Mouse (Mus musculus): ENCODE measurements around the gene Tex26.

The Tex26 gene

DNA sequence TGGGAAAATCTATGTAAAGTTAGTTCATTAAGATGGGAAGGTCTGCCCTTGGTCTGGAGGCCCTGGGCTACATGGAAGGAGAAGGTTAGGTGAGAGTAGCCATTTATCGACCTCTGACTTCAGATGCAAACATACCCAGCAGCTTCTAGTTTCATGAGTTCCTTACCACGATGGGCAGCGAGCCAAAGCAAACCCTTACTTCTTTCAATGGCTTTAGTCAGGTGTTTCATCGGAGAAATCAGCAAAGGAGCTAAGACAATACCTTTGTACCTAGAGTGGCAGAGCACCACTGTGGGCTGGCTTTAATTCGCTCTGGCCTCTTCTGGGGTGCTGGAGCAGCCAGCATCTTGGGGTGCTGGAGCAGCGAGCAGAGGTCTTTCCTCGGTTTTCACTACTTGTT, 5.8 kb upstream of the Tex26 start:
- in situ Hi-C loops (cut with MboI, MseI) = no loop called here

DNA sequence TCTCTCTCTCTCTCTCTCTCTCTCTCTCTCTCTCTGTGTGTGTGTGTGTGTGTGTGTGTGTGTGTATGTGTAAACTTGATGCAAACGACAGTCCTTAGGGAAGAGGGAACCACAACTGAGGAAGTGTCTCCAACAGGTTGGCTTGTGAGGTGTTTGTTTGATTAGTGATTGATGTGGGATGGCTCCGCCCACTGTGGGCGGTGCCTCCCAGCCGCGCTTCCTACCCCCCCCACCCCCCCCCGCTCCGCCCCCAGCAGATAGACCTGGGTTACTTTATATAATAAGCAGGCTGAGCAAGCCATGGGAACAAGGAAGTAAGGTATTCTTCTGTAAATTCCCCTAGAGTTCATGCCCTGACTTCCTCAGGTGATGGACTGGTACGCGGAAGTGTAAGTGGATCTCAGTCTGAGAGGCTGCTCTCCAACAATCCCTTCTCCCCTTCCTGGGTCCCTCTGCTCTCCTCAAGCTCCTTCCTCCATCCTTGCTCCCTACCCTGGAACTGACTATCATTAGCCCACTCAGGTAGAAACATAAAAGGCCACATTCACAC, 5.2 kb upstream of the Tex26 start:
- in situ Hi-C loops (cut with MboI, MseI) = no loop called here

DNA sequence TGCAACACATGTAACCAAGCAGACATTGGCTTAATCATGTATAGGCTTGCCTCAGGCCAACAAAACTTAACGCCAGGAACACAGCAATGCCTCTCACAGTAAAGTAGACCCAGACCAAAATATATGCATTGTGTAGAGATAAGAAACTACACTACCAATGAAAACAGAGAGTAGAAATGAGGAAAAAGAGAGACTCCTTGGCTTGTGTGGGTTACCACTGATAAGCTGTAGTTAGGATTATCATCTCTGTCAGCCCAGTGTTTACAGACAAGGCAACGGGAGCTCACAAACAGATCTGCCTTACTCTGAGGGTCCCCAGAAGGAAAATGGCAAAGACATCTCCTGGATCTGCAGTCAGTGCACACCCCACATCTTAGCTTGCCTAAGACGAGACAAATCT, 2.9 kb upstream of the Tex26 start:
- in situ Hi-C loops (cut with MboI, MseI) = no loop called here

DNA sequence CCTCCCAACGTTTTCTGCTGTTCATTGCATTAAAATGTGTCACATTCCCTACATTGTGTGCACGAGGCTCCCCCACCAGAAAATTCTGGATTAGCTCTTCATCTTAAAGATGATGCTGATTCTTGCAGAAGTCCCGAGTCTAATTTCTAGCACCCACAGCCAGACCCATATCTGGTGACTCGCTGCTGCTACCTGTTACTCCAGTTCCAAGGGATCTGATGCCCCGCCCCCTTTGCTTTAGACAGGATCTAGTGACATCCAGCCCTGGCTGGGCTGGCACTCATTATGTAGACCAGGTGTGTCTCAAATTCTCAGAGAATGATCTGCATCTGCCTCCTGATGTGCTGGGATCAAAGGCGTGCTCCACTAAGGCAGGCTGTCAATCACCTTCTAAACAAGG, 2.3 kb upstream of the Tex26 start:
- in situ Hi-C loops (cut with MboI, MseI) = no loop called here

DNA sequence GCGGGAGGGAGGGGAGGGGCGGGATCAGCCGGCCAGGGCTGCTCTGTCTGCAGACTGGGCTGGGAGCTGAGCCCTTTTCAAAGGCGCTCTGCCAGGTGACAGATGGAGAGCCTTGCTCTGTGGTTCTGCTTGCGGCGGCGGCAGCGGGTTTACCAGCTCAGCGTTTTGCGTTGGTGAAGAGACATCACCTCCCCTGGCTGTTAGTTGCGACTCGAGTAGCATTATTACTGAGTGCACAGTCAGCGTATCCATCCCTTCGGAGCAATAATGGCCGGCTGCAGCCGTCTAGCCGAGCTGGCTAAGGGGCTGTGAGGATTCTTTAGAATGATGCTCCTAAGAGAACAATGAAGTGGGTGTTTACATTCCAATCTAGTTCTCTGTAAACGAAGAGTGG, 717 bp downstream of the Tex26 start:
- in situ Hi-C loops (cut with MboI, MseI) = loop anchor here (10.0 kb wide), 1 partner anchor 665 kb away; no protein-coding TSS in a partner anchor

DNA sequence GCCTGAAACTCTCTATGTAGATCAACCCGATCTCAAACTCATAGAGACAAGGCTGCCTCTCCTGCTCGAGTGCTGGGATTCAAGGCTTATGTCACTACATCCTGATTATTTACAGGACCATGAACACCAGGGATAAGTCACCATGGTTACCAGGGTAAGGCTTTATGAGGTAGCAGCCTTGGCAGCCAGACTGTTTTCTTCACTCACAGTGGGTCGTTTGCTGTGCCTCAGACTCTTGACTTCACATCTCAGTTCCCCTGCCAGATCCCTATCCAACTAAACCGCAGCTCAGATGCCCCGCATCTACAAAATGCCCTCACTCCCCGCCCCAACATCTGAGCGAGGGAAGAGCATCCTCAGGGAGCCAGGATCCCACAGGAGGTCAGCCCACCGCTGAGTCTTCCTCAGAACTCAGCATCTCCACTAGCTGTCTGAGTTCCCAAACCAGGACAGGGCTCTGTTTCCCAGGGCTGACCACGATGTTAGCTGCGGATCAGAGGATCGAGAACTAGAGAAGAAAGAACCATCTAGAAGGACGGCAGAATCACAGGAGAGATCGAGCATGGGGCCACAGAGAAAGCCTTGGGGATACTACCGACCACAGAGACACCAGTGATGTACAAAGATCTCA, 2.3 kb downstream of the Tex26 start:
- in situ Hi-C loops (cut with MboI, MseI) = loop anchor here (10.0 kb wide), 1 partner anchor 663 kb away; no protein-coding TSS in a partner anchor

DNA sequence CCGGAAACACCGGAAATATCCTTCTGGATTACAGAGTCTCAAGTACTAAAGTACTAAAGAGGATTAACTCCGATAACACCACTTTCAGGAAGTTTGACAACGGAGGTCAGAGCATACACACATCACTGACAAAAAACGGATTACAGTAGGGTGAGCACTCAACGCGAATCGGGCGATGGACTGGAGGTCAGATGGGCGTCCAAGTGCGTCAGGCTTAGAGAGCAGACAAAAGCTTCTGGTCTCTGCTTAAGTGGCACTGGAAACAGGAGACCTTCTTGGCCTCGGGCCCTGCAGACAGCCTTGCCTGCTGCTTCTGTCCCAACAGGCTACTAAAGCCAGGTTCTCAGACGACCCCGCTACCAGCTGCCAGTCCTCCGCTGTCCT, 2.8 kb downstream of the Tex26 start:
- in situ Hi-C loops (cut with MboI, MseI) = loop anchor here (10.0 kb wide), 1 partner anchor 663 kb away; no protein-coding TSS in a partner anchor

DNA sequence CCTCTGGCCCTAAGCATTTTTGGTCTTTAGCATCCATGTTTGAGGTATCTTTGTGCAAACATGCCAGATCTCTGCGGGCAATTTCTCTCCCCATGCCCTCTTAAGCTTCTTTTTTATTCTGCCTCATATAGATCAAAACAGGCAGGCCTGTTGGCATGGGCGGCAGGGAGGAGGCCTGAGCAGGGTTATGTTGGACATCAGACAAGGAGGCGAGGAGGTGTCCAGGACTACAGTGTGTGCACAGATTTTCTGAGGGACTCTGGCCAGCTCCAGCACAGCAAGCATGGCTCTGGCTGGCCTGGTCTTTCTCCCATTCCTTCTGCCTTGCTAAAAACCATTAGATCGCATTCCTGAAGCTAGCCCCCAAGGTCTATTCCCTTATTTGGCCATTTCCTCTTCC, 5.0 kb downstream of the Tex26 start:
- in situ Hi-C loops (cut with MboI, MseI) = loop anchor here (10.0 kb wide), 1 partner anchor 660 kb away; no protein-coding TSS in a partner anchor

DNA sequence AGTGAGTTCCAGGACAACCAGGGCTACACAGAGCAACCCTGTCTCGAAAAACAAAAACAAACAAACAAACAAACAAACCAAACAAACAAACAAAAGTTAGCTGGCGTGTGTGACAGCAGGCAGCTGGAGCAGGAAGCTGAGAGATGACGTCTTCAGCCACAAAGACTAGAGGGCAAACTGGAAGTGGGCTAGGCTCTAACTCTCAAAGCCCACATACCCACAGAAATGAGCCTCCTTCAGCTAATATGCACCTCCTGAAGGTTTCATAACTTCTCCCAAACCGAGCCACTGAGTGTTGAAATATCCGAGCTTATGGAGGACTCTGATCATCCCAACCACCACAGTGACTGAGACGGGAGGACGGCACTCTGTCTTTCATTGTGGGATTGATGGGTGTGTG, 7.0 kb downstream of the Tex26 start:
- in situ Hi-C loops (cut with MboI, MseI) = loop anchor here (10.0 kb wide), 1 partner anchor 658 kb away; no protein-coding TSS in a partner anchor

DNA sequence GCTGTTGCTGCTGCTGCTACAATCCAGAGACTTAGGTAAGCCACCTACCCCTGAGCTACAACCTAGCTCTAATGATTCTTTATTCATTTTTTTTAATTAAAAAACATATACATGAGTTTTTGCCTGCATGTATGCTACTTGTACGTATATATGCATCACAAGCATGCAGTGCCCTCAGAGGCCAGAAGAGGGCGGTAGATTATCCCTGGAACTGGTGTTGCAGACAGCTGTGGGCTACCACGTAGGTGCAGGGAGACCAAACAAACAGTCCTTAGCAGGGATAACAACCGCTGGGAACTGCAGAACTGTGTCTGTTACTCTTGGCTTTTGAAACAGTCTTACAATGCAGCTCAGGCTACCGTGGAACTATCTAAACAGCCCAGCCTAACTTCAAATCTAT, 8.3 kb downstream of the Tex26 start:
- in situ Hi-C loops (cut with MboI, MseI) = loop anchor here (10.0 kb wide), 1 partner anchor 657 kb away; no protein-coding TSS in a partner anchor

DNA sequence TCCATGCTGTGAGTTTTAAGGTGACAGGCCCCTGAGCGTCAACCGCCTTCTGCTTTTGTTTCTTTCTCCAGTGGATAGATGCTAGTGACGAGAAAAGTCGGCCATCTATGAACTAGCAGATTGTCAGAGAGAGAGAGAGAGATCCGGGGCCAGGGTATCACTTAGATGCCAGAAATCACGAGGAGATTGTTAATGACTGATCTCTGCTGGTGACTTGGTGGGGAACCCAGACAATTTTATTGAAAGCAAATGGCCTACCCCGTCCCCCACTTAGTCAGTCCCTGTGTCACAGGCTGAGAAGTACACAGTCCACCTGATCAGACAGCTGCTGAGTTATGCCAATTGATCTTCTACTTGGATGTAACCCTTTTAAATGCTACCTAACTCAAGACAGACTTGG, 9.9 kb downstream of the Tex26 start:
- in situ Hi-C loops (cut with MboI, MseI) = loop anchor here (10.0 kb wide), 1 partner anchor 655 kb away; no protein-coding TSS in a partner anchor

DNA sequence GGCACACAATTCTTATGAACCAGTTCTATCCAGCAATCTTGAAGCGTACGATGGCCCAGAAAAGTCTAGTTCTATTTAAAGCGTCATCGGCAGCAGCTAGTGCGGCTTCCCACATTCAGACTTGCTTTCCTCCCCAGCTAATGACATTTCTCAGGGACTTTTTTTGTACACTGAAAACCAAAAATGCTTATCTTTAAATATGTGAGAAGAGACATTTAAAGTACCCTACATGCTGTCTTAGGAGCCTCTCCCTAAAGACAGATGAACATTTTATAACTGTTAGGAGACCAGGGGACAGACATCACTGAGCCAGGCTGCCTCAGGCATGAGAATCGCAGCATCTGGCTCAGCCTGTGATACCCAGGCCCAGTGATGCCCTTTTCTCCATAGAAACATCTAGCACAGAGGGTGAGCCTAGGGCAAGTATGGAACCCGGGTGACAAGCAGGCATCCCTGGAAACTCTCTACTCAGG, 11.8 kb downstream of the Tex26 start:
- in situ Hi-C loops (cut with MboI, MseI) = no loop called here

DNA sequence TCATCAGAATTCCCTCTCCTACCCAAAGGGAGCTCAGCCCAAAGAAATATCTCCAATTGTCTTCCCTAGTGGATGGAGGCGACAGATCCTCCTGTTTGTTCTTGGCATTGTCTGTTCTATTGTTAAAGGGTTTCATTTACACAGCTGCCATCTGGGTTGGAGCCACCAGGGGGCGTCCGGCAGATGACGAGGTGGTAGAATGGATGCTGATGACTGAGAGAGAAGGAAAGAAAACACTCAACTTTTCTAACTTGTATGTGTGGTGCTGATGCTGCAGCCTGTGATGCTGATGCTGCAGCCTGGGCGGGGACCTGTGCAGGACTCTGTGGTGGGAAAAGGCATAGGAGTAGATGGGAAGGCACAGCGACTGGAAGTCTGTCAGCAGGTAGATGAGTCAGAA, 14.8 kb downstream of the Tex26 start:
- in situ Hi-C loops (cut with MboI, MseI) = no loop called here

DNA sequence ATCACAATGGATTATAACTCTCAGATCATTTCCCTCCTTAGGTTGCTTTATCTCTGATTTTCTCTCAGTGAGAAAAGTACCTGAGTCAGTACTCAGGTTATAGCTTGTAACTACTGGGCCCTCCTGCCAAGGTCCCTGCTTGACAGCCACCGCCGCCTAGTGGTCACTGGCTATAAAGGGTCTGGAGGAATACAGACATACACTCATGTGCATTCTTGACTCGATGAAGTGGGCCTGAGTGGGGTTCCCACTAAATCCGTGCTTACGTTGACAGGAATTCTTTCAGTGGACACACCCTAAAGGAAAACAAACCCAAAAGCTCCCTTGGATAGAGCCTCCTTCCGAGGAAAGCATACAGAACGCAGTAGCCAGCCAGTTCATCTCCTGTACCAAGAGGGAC, 17.1 kb downstream of the Tex26 start:
- in situ Hi-C loops (cut with MboI, MseI) = no loop called here

DNA sequence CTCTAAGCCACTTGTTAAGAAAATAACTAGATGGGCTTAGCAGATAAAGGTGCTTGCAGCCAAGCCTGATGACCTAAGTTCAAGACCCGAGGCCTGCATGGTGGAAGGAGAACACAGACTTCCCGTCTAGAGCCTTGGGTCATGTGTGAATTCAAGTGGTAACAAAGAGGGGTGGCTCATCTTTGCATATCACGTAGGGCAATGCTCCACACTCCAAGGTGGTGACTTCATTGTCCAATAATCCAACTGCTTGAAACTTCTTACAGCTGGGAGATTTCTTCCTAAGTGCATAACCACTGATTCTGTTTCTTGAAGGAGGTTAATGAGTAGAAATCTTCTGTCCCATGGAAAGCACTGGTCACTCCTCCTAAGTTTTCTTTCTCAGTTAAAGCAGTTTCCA, 22.6 kb downstream of the Tex26 start:
- in situ Hi-C loops (cut with MboI, MseI) = no loop called here

DNA sequence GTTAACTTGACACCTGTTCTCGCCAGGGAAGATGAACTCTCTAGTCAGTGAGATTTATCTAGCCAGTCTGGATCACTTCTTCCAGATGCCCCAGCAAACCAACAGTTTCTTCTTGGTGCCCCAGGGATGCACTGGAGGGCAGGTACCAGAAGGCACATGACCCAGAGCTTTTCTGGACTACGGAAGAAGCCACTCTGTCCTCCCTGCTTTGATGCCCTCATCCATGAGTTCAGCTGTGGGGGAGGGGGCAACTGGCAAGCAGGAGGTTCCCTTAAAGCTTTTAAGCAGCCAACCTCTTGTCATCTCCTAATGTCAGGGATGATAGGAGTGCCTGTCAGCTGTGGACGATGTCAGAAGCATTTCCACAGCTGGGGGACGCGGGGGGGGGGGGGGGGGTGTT, 25.8 kb downstream of the Tex26 start:
- in situ Hi-C loops (cut with MboI, MseI) = no loop called here

DNA sequence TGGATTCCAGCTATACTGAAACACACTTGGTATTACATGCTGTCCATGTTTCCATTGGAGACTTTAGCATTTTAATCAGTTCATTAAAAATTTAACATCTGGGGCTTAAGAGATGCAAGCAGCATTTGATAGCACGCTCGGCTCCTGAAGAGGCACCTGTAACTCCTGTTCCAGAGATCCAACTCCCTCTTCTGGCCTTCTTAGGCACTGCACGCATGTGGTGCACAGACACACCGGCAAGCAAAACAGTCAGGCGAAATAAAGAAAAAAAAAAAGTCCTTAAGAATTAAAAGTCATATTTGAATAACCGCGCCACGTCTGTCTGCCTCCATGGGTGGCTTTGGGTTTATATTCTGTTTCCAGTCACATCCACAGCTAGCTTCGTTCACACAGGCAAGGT, 34.7 kb downstream of the Tex26 start:
- in situ Hi-C loops (cut with MboI, MseI) = no loop called here

DNA sequence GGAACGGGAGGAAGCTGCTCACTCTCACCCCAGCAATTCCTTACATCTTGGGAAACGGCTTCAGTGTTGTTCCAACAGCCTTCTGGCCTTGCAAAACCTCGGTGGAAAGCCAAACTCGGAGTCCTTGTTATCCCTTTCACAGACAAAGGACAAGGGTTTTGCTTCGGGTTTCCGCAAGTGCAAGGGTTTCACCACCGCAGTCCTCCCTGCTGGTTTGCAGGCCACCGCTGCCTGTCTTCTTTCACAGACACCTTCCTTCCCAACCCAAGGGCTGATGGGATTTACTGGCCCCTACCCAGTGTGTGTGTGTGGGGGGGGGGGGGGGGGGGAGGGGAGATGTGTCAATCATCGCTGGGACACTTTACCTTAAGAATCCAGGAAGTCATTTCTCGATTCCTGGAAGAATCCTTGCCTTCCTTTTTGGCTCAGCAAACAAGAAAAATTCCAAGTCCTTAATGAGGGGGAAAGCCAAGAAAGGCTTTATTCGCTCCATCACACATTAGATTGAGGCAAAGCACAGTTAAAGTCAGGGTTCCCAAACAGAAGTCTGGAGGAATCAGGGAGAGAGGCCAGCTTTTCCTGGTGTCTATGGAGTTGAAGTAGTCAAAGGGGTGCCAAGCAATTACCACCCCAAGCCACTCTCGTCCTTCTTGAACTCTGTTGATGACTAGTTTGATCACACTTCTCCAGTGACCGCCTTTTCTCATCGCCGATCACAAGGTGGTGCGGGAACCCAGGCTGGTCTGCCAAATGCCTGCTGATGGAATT, 35.4 kb downstream of the Tex26 start:
- in situ Hi-C loops (cut with MboI, MseI) = no loop called here

DNA sequence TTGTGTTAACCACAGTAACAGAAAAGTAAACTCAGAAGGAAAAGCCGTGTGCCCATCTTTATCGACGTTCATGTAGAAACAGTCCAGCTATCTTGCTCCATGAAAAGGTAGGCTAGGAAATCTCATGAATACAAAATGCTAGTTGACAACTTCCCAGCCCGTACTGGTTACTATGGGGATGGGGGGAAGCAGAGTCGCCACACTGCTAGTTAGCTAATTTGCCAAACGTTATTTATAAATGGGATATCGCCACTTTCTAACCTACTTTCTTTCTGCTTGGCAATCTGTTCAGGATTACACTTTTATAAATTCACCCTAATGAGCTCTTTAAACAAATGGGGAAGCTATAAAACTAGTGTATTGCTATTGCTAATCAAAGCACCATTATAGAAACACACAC, 42.5 kb downstream of the Tex26 start:
- in situ Hi-C loops (cut with MboI, MseI) = no loop called here

DNA sequence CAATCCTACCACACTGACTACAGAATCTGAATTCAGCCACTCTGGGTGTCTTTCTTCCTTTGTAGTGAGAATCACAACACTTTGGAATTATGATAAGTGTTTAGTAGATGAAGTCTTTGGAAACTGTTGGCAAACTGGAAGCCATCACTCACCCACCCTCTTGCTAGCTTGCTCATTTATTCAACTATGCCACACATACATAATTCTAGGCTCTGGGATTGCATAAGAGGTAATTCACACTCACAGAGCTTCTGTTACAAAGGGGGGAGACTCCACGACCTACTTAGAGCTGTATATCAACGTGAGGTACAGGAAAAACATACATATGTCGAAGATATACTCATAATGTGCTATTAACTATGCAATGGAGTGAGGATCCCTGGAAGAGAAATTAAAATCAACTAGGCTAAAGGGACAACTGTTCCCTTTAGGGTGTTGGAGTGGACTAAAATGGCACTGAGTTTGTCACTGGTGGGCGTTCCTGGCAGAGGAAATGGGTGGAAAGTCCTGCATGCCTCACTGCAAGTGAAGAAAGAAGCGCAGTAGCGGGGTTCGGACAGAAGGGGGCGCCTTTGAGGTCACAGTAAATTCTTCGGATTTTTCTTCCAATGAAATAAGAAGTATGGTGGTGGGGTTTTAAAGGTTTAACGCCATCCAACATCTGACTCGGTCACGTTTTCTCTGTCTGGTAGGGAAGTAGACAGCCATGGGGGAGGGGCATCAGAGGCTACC, 44.0 kb downstream of the Tex26 start:
- in situ Hi-C loops (cut with MboI, MseI) = no loop called here

DNA sequence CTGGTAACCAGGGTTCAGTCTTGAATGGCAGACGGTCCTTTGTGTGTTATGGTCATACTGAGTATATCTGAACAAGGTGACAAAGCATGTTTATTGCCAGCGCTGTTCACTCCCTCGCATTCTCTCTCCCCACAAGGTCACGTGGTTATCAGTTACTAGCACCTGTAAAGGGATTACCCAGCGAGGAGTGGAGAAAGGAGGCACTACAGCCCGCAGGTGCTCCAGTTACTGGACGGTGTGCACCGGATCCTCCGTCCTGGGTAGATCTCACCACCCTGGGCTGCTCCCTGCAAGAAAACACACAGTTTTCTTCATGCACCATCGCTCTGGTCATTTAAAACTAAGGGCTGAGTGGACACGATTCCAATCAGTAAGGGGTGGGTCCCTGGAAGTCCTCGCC, 44.8 kb downstream of the Tex26 start:
- in situ Hi-C loops (cut with MboI, MseI) = no loop called here

DNA sequence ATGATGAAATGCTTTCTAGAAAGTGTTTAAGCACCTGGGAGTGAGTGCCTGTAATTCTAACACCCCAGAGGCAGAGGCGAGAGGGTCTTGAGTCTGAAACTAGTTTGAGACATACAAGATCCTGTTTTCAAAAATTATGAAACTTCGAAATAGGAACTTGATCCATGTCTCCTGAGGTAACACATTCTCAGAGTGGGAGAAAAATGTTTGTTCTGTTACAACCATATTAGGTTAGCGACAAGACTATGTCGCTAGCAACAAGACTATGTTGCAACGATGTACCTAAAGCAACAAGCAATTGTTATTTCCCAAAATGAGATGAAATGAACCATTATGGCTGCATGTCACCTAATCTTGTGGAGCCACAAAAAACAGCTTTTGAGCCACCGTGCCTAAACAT, 46.0 kb downstream of the Tex26 start:
- in situ Hi-C loops (cut with MboI, MseI) = loop anchor here (5.0 kb wide), 1 partner anchor 37 kb away; no protein-coding TSS in a partner anchor
